ENCODE assay signal across 8 mouse cellular contexts in the genomic region with DNA sequence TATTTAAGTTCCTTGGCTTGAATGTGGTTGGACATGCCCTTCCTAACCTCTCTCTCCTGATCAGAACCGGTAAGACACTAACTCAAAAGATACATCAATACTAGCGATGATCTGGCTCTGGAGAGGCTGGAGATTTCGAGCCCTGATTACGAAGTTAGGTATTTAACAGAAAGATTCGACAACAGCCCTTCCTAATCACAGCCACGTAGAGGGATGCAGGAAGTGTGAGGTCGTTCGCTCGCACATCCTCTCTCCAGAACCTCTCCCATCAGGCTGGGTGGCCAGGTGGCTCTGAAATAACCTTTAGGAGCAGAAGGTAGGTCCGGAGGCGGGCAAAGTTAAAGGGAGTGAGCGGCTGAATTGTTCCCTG. TPM values are rescaled to one million over a fixed set of nuclear protein-coding genes. Genes with fewer than 3 reads are reported as not detected.
DNase-seq lines count a peak whose midpoint lies in the region; ATAC-seq and TF ChIP-seq lines count a peak whose summit lies in the region.

A gene (plus strand): TSS at position 206 of the 370 bp plus-strand sequence.

- no peaks in the 10 kb centered on the region for H3K9me3 ChIP-seq in heart, postnatal 0 days (replicated peaks; ENCODE audit: control insufficient read depth, low read length)
- no peaks in the 10 kb centered on the region for H3K9me3 ChIP-seq in limb, embryonic 13.5 days
- no peaks in the 10 kb centered on the region for H3K9me3 ChIP-seq in stomach, postnatal 0 days (ENCODE audit: control insufficient read depth, low read length)

- H3K27me3 ChIP-seq in heart, postnatal 0 days (ENCODE audit: control insufficient read depth, insufficient read depth, low read length) = no peaks in the 10 kb centered on the region
- H3K27me3 ChIP-seq in limb, embryonic 13.5 days = peaks cover 3% of the 10 kb centered on the region; the same call in 1 of the 2 replicates
- H3K27me3 ChIP-seq in stomach, postnatal 0 days (ENCODE audit: control insufficient read depth, insufficient read depth, low read length) = no peaks in the 10 kb centered on the region

- TF ChIP-seq EP300 in heart, postnatal 0 days (IDR thresholded peaks at IDR 0.05; ENCODE audit: low read depth) = no peak
- no peak for TF ChIP-seq EP300 in stomach, postnatal 0 days (optimal IDR thresholded peaks at IDR 0.05)

- peak within 1 kb of the TSS; percentile 97 for H3K4me3 ChIP-seq in heart, postnatal 0 days (ENCODE audit: low read depth, low read length)
- peak within 1 kb of the TSS; percentile 71 for H3K4me3 ChIP-seq in limb, embryonic 13.5 days
- H3K4me3 ChIP-seq in stomach, postnatal 0 days (ENCODE audit: low read depth, low read length) = peak within 1 kb of the TSS; percentile 83

- H3K4me1 ChIP-seq in heart, postnatal 0 days (ENCODE audit: control insufficient read depth, insufficient read depth) = peaks cover 26% of the 10 kb centered on the region; the same call in 1 of the 2 replicates
- peaks cover 29% of the 10 kb centered on the region for H3K4me1 ChIP-seq in limb, embryonic 13.5 days
- no peaks in the 10 kb centered on the region; the same call in 1 of the 2 replicates for H3K4me1 ChIP-seq in stomach, postnatal 0 days (replicated peaks; ENCODE audit: control insufficient read depth, insufficient read depth)

- peak within 1 kb of the TSS; percentile 96 for H3K9ac ChIP-seq in heart, postnatal 0 days (replicated peaks; ENCODE audit: low read depth, low read length)
- H3K9ac ChIP-seq in limb, embryonic 13.5 days = peak within 1 kb of the TSS; percentile 92
- H3K9ac ChIP-seq in stomach, postnatal 0 days (ENCODE audit: low read length) = peak within 1 kb of the TSS; percentile 93

- H3K4me2 ChIP-seq in heart, postnatal 0 days (ENCODE audit: low read depth, low read length) = peak within 1 kb of the TSS; percentile 88
- peak within 1 kb of the TSS; percentile 77 for H3K4me2 ChIP-seq in limb, embryonic 13.5 days (replicated peaks)
- peak within 1 kb of the TSS; percentile 83 for H3K4me2 ChIP-seq in stomach, postnatal 0 days (replicated peaks; ENCODE audit: low read depth)

- no peak for DNase-seq in left cerebral cortex, adult 18-20 months (ENCODE audit: low spot score in 2 of 2)
- no peak for DNase-seq in left cerebral cortex, adult 9 months (ENCODE audit: low spot score in 2 of 2)
- no peak for DNase-seq in adrenal gland, postnatal 4 days (ENCODE audit: low spot score in 2 of 2)
- DNase-seq in heart, postnatal 0 days (ENCODE audit: low spot score) = no peak
- no peak for DNase-seq in stomach, postnatal 0 days (ENCODE audit: low spot score)
- no peak for DNase-seq in retina, postnatal 1 day
- DNase-seq in thymus, postnatal 4 days = no peak

- peak within 1 kb of the TSS; percentile 94 for H3K27ac ChIP-seq in heart, postnatal 0 days (ENCODE audit: low read depth)
- peak within 1 kb of the TSS; percentile 94 for H3K27ac ChIP-seq in limb, embryonic 13.5 days
- H3K27ac ChIP-seq in stomach, postnatal 0 days (replicated peaks) = peak within 1 kb of the TSS; percentile 94

- H3K36me3 ChIP-seq in heart, postnatal 0 days (replicated peaks; ENCODE audit: control insufficient read depth, insufficient read depth, low read length) = no peaks in the 10 kb centered on the region
- no peaks in the 10 kb centered on the region for H3K36me3 ChIP-seq in limb, embryonic 13.5 days
- H3K36me3 ChIP-seq in stomach, postnatal 0 days (ENCODE audit: control insufficient read depth, insufficient read depth, low read length) = no peaks in the 10 kb centered on the region

- WGBS in heart, postnatal 0 days = 2% methylated on average over 12 of the region's 12 CpGs
- 2% methylated on average over 12 of the region's 12 CpGs for WGBS in limb, embryonic 13.5 days
- under 1% methylated on average over 12 of the region's 12 CpGs for WGBS in stomach, postnatal 0 days

- ATAC-seq in heart, postnatal 0 days (ENCODE audit: insufficient read depth, low read depth) = no peak
- ATAC-seq in limb, embryonic 13.5 days (ENCODE audit: low FRiP score, low read depth) = no peak
- ATAC-seq in stomach, postnatal 0 days (ENCODE audit: low FRiP score, low TSS enrichment) = no peak

- TF ChIP-seq CTCF in heart, postnatal 0 days (IDR thresholded peaks at IDR 0.05; ENCODE audit: low read depth) = no peak
- no peak for TF ChIP-seq CTCF in stomach, postnatal 0 days (IDR thresholded peaks at IDR 0.05; ENCODE audit: low read depth)

RNA-seq across cellular contexts. Expression of the gene that starts here (rescaled TPM):
- total RNA-seq in left cerebral cortex, adult 18-20 months (2021) = 10 to 100 TPM; 32.5 to 33.5 TPM
- total RNA-seq in adrenal gland, postnatal 4 days (2021) = 10 to 100 TPM; 30.7 to 34.1 TPM
- total RNA-seq in heart, postnatal 0 days (2014; rRNA removed; ENCODE audit: low replicate concordance) = 17.6 and 22.5 TPM in 2 replicates
- polyA plus RNA-seq in heart, postnatal 0 days (2015; fragmentation: Nextera tagmentation; extraction: Ambion mirVana) = 15.0 and 16.1 TPM in 2 replicates
- 50.3 and 50.5 TPM in 2 replicates for polyA plus RNA-seq in limb, embryonic 13.5 days (2015; fragmentation: Nextera tagmentation; extraction: Ambion mirVana)
- polyA plus RNA-seq in stomach, postnatal 0 days (2015; fragmentation: Nextera tagmentation; extraction: Ambion mirVana) = 13.7 and 13.9 TPM in 2 replicates
